Mouse (Mus musculus): ENCODE measurements at regions not wholly inside any gene's neighbourhood (a gene's known extent, or its start where the extent isn't known, plus 50 kb on each side); places are given as distances from the start of the nearest gene placed in this dataset.

- Histone ChIP-seq H3K4me2 (replicated peaks; ENCODE audit: low read depth, low read length, severe bottlenecking) (no peak overlapping the region), H3K27ac (replicated peaks; ENCODE audit: low read depth, low read length) (no peak overlapping the region), H3K27me3 (ENCODE audit: control insufficient read depth, insufficient read depth, low read length) (no peaks in the 10 kb centered on the region), H3K36me3 (ENCODE audit: control insufficient read depth, insufficient read depth, low read length) (no peaks in the 10 kb centered on the region), H3K4me3 (replicated peaks; ENCODE audit: low read length) (no peak overlapping the region), H3K9ac (ENCODE audit: low read depth, low read length, severe bottlenecking) (no peak overlapping the region), H3K9me3 (ENCODE audit: control insufficient read depth, low read length) (no peaks in the 10 kb centered on the region), H3K4me1 (ENCODE audit: control insufficient read depth, insufficient read depth, low read length) (no peaks in the 10 kb centered on the region)
- WGBS = 73% methylated on average over 6 of the region's 6 CpGs
- DNase-seq (ENCODE audit: low spot score) (no peak), ATAC-seq (ENCODE audit: low FRiP score, low read depth) (no peak)
- TF ChIP-seq POLR2A (IDR thresholded peaks at IDR 0.05; ENCODE audit: borderline replicate concordance, extremely low read depth, insufficient read depth, insufficient read length) = no peak
Observed at GRCm38 (mm10) chr19:50087277-50087676, 591.2 kb downstream of the Sorcs1 start.

- TF ChIP-seq POLR2A (IDR thresholded peaks at IDR 0.05; ENCODE audit: borderline replicate concordance, extremely low read depth, insufficient read depth, insufficient read length) = no peak
Observed at GRCm38 (mm10) chr19:50077427-50078040, 600.9 kb downstream of the Sorcs1 start.

GRCm38 (mm10) chr19:50060448-50060847 is 618.0 kb downstream of the Sorcs1 start:
- no peak for TF ChIP-seq POLR2A (IDR thresholded peaks at IDR 0.05; ENCODE audit: borderline replicate concordance, extremely low read depth, insufficient read depth, insufficient read length)
- Histone ChIP-seq H3K9me3 (ENCODE audit: control insufficient read depth, low read length) (no peaks in the 10 kb centered on the region), H3K9ac (ENCODE audit: low read depth, low read length, severe bottlenecking) (no peak overlapping the region), H3K27ac (replicated peaks; ENCODE audit: low read depth, low read length) (no peak overlapping the region), H3K4me2 (replicated peaks; ENCODE audit: low read depth, low read length, severe bottlenecking) (no peak overlapping the region), H3K36me3 (ENCODE audit: control insufficient read depth, insufficient read depth, low read length) (no peaks in the 10 kb centered on the region), H3K4me3 (replicated peaks; ENCODE audit: low read length) (no peak overlapping the region), H3K27me3 (ENCODE audit: control insufficient read depth, insufficient read depth, low read length) (no peaks in the 10 kb centered on the region), H3K4me1 (ENCODE audit: control insufficient read depth, insufficient read depth, low read length) (no peaks in the 10 kb centered on the region)
- WGBS = 74% methylated on average over 6 of the region's 6 CpGs
- ATAC-seq (ENCODE audit: low FRiP score, low read depth) (no peak), DNase-seq (ENCODE audit: low spot score) (no peak)

More at GRCm38 (mm10) chr19:50077427-50078040, 600.9 kb downstream of the Sorcs1 start:
- Histone ChIP-seq H3K4me3 (replicated peaks; ENCODE audit: low read length) (no peak overlapping the region), H3K4me2 (replicated peaks; ENCODE audit: low read depth, low read length, severe bottlenecking) (no peak overlapping the region), H3K9me3 (ENCODE audit: control insufficient read depth, low read length) (no peaks in the 10 kb centered on the region), H3K4me1 (ENCODE audit: control insufficient read depth, insufficient read depth, low read length) (no peaks in the 10 kb centered on the region), H3K9ac (ENCODE audit: low read depth, low read length, severe bottlenecking) (no peak overlapping the region), H3K36me3 (ENCODE audit: control insufficient read depth, insufficient read depth, low read length) (no peaks in the 10 kb centered on the region), H3K27me3 (ENCODE audit: control insufficient read depth, insufficient read depth, low read length) (no peaks in the 10 kb centered on the region), H3K27ac (replicated peaks; ENCODE audit: low read depth, low read length) (no peak overlapping the region)
- 79% methylated on average over 6 of the region's 6 CpGs for WGBS
- ATAC-seq (ENCODE audit: low FRiP score, low read depth) = no peak
- DNase-seq (ENCODE audit: low spot score) = no peak

GRCm38 (mm10) chr19:50052910-50053309 is 625.5 kb downstream of the Sorcs1 start:
- TF ChIP-seq POLR2A (IDR thresholded peaks at IDR 0.05; ENCODE audit: borderline replicate concordance, extremely low read depth, insufficient read depth, insufficient read length) = no peak
- H3K4me1 ChIP-seq (ENCODE audit: control insufficient read depth, insufficient read depth, low read length) = no peaks in the 10 kb centered on the region
- no peak overlapping the region for H3K27ac ChIP-seq (replicated peaks; ENCODE audit: low read depth, low read length)
- DNase-seq (ENCODE audit: low spot score) (no peak), ATAC-seq (ENCODE audit: low FRiP score, low read depth) (no peak)
- no peak overlapping the region for H3K4me2 ChIP-seq (replicated peaks; ENCODE audit: low read depth, low read length, severe bottlenecking)
- no peak overlapping the region for H3K4me3 ChIP-seq (replicated peaks; ENCODE audit: low read length)
- H3K27me3 ChIP-seq (ENCODE audit: control insufficient read depth, insufficient read depth, low read length) = no peaks in the 10 kb centered on the region
- H3K36me3 ChIP-seq (ENCODE audit: control insufficient read depth, insufficient read depth, low read length) = no peaks in the 10 kb centered on the region
- no peak overlapping the region for H3K9ac ChIP-seq (ENCODE audit: low read depth, low read length, severe bottlenecking)
- WGBS = 87% methylated on average over 2 of the region's 2 CpGs
- H3K9me3 ChIP-seq (ENCODE audit: control insufficient read depth, low read length) = no peaks in the 10 kb centered on the region

GRCm38 (mm10) chr19:50045761-50046160 is 632.7 kb downstream of the Sorcs1 start:
- no peak overlapping the region for H3K9ac ChIP-seq (ENCODE audit: low read depth, low read length, severe bottlenecking)
- DNase-seq (ENCODE audit: low spot score) (no peak), ATAC-seq (ENCODE audit: low FRiP score, low read depth) (no peak)
- H3K9me3 ChIP-seq (ENCODE audit: control insufficient read depth, low read length) = no peaks in the 10 kb centered on the region
- TF ChIP-seq POLR2A (IDR thresholded peaks at IDR 0.05; ENCODE audit: borderline replicate concordance, extremely low read depth, insufficient read depth, insufficient read length) = no peak
- 49% methylated on average over 3 of the region's 3 CpGs for WGBS
- no peaks in the 10 kb centered on the region for H3K36me3 ChIP-seq (ENCODE audit: control insufficient read depth, insufficient read depth, low read length)
- H3K4me2 ChIP-seq (replicated peaks; ENCODE audit: low read depth, low read length, severe bottlenecking) = no peak overlapping the region
- no peak overlapping the region for H3K27ac ChIP-seq (replicated peaks; ENCODE audit: low read depth, low read length)
- no peaks in the 10 kb centered on the region for H3K27me3 ChIP-seq (ENCODE audit: control insufficient read depth, insufficient read depth, low read length)
- no peak overlapping the region for H3K4me3 ChIP-seq (replicated peaks; ENCODE audit: low read length)
- no peaks in the 10 kb centered on the region for H3K4me1 ChIP-seq (ENCODE audit: control insufficient read depth, insufficient read depth, low read length)
